Mouse (Mus musculus): Measurements from ENCODE around the gene Zdhhc8. TPM values are rescaled to one million over a fixed set of nuclear protein-coding genes. Genes with fewer than 3 reads are reported as not detected.

The Zdhhc8 gene
- total RNA-seq, 2 experiments from 2014 or later: 37.7 to 42.1 TPM

Small RNA genes lying within 50 kb of the gene (microRNA-seq; reads per million reads assigned to microRNA genes)
- gene Gm24572: not detected
- gene Mir1306: 73.6 reads per million, percentile 47 among the genes with 10 or more reads in this experiment

Other genes with a start within 250 kb of the Zdhhc8 start
- 10 to 100 TPM; 35.3 to 35.4 TPM for gene Dgcr6, start 182.3 kb downstream of the Zdhhc8 start, total RNA-seq (2021)
- 1 to 10 TPM; 3.1 to 3.7 TPM for gene Prodh, start 144.9 kb downstream of the Zdhhc8 start, total RNA-seq (2021)
- 1 to 10 TPM; 1.2 to 1.4 TPM for gene Rtn4r, start 107.5 kb downstream of the Zdhhc8 start, total RNA-seq (2021)
- not detected for gene Ccdc188, start 17.3 kb downstream of the Zdhhc8 start, total RNA-seq (2021)
- gene Trmt2a, start 13.5 kb upstream of the Zdhhc8 start, total RNA-seq (2021): 10 to 100 TPM; 31.6 to 37.2 TPM
- 100 to 1,000 TPM; 105 to 109 TPM for gene Ranbp1, start 13.6 kb upstream of the Zdhhc8 start, total RNA-seq (2021)
- not detected for gene Gm49776, start 23.2 kb upstream of the Zdhhc8 start, total RNA-seq (2021)
- 10 to 100 TPM; 46.4 to 56.6 TPM for gene Dgcr8, start 54.1 kb upstream of the Zdhhc8 start, total RNA-seq (2021)
- gene Tango2, start 113.0 kb upstream of the Zdhhc8 start, total RNA-seq (2021): 10 to 100 TPM; 18.7 to 18.8 TPM
- 10 to 100 TPM; 34.6 to 36.9 TPM for gene Arvcf, start 113.0 kb upstream of the Zdhhc8 start, total RNA-seq (2021)
- gene Txnrd2, start 191.2 kb upstream of the Zdhhc8 start, total RNA-seq (2021): 10 to 100 TPM; 10.1 to 14.9 TPM
- 10 to 100 TPM; 52.9 to 62.8 TPM for gene Comt, start 191.7 kb upstream of the Zdhhc8 start, total RNA-seq (2021)